Mouse (Mus musculus) olfactory bulb, adult 2 months (tissue): Measurements from ENCODE around the gene Aadat.

Experiments used
- CTCF ChIP-seq: fragments of 200-500 bp; IDR thresholded peaks from 2 replicates; pipeline ENCODE4 v1.5.1; 2012; ENCODE audit warnings: low read depth, mild to moderate bottlenecking, low read length, moderate library complexity; ENCODE audit not compliant: insufficient read depth
- POLR2A ChIP-seq: fragments of 200-500 bp; IDR thresholded peaks from 2 replicates; pipeline ENCODE4 v1.6.1; 2012; ENCODE audit warnings: mild to moderate bottlenecking, low read depth, low read length, moderate library complexity; ENCODE audit not compliant: insufficient read depth

DNA sequence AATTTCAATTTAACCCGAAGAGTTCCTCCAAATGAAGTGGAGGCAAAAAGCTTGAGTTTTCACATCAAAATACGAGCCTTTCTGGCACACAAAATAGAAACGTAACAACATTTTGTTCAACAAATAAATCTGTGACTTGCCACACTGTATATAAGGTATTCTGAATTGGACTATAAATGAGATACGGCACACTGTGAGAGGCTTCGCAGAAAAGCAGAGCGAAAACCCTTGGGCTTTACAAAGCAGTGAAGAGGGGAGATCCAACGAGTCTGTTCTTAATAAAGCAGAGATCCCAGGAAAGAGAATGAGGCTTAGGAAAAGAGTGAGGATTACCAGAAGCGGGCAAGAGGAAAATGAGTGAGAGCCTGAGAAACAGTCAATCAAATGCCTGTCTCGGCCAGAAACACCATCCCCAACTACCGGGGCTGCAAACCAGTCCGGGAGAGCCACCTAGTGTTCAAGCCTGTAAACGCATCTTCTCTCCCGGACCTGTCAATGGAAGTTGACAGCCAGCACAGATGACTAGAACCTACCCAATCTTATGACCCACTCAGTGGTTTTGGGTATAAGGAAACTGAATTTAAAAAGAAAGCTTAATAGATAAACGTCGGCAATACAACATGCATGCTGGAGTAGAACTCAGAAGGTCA lies 38.9 kb upstream of the Aadat start:
- TF ChIP-seq CTCF (peak; percentile 82), POLR2A (no peak)
